Mouse (Mus musculus): ENCODE results near the gene Dnah5. TPM values are rescaled to one million over a fixed set of nuclear protein-coding genes. Genes with fewer than 3 reads are reported as not detected.

Gene Dnah5
- 0.15 and 0.17 TPM in 2 replicates for polyA plus RNA-seq (2016; fragmentation: Nextera tagmentation; extraction: Ambion mirVana)

DNA sequence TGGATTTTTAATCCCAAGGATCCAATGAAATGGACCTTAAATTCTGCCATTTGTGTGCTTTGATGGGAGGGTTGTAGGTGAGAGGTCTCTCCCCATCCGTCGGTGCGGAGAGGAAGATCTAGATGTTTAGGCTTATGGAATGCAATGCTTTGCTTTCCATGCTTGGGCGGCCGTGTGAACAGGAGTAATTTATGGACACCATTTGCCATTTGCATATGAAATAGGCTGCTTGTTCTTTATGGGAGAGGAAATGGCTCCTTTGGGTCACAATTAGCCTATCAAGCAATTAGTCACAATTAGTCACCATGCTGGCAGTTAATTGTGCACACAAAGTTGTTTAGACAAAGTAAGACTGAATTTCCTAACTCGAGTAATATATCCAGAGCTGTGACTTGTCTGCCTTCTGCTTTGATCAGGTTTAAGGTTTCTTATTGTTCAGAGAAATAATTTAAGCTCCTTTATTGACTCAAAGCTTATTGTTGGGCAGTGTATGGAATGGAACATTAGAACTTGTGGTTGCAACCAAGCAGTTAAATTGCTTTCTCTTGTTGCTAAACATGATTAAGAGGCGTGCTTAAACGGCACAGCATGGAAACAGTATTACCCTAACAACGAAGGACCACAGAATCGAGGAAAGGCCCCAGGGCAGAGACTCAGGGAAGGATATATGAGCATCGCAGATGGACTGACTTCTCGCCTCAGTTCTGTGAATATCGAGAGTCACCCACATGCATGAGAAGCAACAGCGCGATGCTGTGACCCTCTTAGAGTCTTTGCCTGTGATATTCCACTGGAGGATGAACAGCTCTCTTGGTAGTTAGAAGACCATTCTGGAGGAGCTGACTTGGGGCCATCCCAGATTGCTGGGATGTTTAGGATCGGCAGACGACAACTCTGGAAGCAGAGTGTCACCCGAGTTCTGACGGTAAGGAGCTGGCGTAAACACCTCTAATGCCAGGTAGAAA, at the start of gene Dnah5:
Gene Dnah5 (plus strand): TSS at position 642 of the 965 bp plus-strand sequence.
- H3K36me3 ChIP-seq (replicated peaks), result no peaks in the 10 kb centered on the region
- H3K9ac ChIP-seq, result no peak within 1 kb of the TSS
- no peak; the same call in 1 of the 2 replicates for ATAC-seq (ENCODE audit: low FRiP score)
- no peak within 1 kb of the TSS for H3K4me2 ChIP-seq
- H3K27me3 ChIP-seq, result peaks cover 67% of the 10 kb centered on the region
- H3K27ac ChIP-seq, result no peak within 1 kb of the TSS
- H3K9me3 ChIP-seq, result no peaks in the 10 kb centered on the region
- H3K4me3 ChIP-seq (replicated peaks), result no peak within 1 kb of the TSS
- no peaks in the 10 kb centered on the region for H3K4me1 ChIP-seq
- WGBS, result 49% methylated on average over 20 of the region's 20 CpGs

DNA sequence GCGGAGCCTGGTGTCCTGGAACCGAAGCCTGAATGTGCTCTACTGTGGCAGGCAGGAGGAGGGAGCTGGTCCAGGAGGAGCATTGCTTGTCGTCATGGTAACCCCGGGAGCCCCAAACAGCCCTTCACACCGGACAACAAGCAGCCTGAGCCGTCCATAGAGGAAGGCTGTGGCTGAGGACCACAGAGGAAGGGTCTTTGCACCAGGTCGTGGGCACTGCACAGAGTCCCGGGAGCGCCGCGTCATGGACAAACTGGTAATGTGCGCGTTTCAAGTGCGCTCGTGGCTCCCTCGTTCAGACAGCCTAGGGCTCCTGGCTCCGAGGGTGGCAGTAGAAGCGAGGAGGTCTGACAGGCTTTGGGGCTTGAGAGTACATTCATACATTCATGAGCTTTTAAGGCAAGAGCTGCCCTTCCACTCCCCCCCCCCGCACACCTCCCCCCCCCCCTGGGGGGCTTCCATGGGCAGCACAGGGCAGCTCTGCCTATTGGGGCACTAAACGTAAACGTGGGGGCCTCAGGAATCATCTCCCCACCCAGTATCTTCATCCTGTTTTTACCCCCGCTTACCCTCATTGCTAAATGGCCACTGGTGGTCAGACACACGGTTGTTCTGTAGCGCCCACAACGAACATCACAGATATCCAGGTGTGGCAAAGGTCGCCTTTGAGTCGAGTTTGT, 48.6 kb upstream of the Dnah5 start:
- Histone ChIP-seq H3K27me3 (peaks cover 17% of the 10 kb centered on the region; the same call in 1 of the 2 replicates), H3K9ac (peak overlapping the region; percentile 53), H3K4me1 (peaks cover 25% of the 10 kb centered on the region), H3K36me3 (replicated peaks) (no peaks in the 10 kb centered on the region), H3K9me3 (no peaks in the 10 kb centered on the region), H3K27ac (no peak overlapping the region), H3K4me3 (replicated peaks) (peak overlapping the region; percentile 36), H3K4me2 (peak overlapping the region; percentile 61)
- 4% methylated on average over 27 of the region's 27 CpGs for WGBS
- ATAC-seq (ENCODE audit: low FRiP score), result peak; percentile 91

DNA sequence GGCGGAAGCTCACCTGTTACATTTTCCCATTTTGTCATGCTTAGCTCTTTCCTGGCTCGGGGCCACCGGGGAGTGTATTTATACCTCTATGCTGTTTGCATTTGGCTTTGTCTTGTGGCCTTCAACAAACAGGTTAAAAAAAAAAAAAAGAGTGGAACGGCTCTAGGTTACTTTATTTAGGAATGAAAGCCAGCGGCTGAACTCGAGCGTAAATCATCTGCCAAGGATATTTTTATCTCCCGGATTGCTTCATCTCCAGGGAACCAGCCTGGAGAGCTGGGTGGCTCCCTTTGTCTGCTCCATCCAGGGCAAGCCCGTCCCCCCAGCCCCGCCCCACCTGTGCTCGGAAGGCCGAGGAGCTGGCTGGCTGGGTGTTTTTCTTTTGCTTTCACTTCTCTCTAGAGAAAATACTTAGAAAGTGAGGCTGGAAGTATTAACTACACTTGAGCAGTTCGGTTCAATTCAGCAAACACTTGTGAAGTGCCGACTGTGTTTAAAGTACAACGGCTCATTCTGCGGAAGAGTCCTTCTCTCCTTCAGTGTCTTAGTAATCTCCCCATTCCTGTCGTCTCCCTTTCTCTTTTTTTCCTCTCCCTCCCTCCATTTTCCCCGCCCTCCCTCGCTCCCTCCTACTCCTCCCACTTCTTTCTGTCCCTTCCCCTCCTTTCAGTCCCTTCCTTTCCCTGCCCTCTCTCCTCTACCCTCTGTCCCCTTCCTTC, 44.6 kb upstream of the Dnah5 start:
- Histone ChIP-seq H3K4me2 (peak overlapping the region; percentile 69), H3K36me3 (replicated peaks) (no peaks in the 10 kb centered on the region), H3K27me3 (peaks cover 20% of the 10 kb centered on the region; the same call in 1 of the 2 replicates), H3K4me1 (peaks cover 25% of the 10 kb centered on the region), H3K9ac (peak overlapping the region; percentile 50), H3K4me3 (replicated peaks) (peak overlapping the region; percentile 42), H3K27ac (no peak overlapping the region), H3K9me3 (no peaks in the 10 kb centered on the region)
- peak; percentile 69 for ATAC-seq (ENCODE audit: low FRiP score)
- WGBS, result 2% methylated on average over 19 of the region's 19 CpGs

DNA sequence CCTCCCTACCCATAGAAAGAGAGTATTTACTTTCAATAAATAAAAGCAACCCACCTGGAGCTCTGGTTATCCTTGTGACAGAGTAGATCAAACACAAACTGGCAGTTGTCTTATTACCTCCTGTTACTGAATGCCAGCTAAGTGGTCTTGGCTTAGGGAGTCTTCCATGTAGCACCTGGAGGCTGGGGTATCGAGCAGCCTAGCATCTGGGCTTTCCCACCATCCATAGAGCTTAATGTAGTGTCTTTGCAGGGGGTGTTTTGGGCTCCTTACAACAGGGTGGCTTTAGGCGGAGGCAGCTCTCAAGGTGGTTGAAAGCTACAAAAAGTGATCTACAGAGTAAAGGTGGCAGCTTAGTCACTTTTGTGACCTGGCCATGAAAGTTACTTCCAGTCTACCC, 41.3 kb upstream of the Dnah5 start:
- WGBS, result 90% methylated on average over 2 of the region's 2 CpGs
- Histone ChIP-seq H3K4me2 (no peak overlapping the region), H3K27ac (no peak overlapping the region), H3K27me3 (peaks cover 4% of the 10 kb centered on the region; the same call in 1 of the 2 replicates), H3K36me3 (replicated peaks) (no peaks in the 10 kb centered on the region), H3K4me1 (peaks cover 13% of the 10 kb centered on the region), H3K9ac (no peak overlapping the region), H3K9me3 (no peaks in the 10 kb centered on the region), H3K4me3 (replicated peaks) (no peak overlapping the region)
- ATAC-seq (ENCODE audit: low FRiP score), result no peak

DNA sequence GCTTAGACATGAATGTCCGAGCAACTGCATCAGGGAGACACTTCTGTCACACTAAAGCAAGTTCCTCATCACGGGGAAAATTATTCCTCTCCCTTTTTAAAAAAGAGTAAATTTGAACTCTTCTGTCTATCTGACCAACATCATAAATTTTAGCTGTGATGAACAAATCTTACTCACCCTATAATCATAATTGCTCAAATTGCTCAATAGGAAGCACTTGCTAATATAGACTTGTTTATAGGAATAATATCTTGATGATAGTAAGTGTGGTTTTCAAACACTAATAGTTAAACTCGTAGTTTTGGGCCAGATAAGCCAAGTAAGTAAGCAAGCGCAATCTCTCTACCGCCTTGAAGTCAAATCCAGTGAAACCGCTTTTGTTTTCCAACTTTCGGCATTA, 38.3 kb upstream of the Dnah5 start:
- H3K4me1 ChIP-seq, result no peaks in the 10 kb centered on the region
- no peaks in the 10 kb centered on the region for H3K36me3 ChIP-seq (replicated peaks)
- H3K27ac ChIP-seq, result no peak overlapping the region
- H3K4me2 ChIP-seq, result no peak overlapping the region
- H3K4me3 ChIP-seq (replicated peaks), result no peak overlapping the region
- ATAC-seq (ENCODE audit: low FRiP score), result no peak
- 94% methylated on average over 7 of the region's 7 CpGs for WGBS
- H3K9me3 ChIP-seq, result no peaks in the 10 kb centered on the region
- H3K27me3 ChIP-seq, result peaks cover 4% of the 10 kb centered on the region; the same call in 1 of the 2 replicates
- no peak overlapping the region for H3K9ac ChIP-seq

GRCm38 (mm10) chr15:28166090-28166489, 37.5 kb upstream of the Dnah5 start:
- WGBS, result 89% methylated on average over 6 of the region's 6 CpGs
- H3K36me3 ChIP-seq (replicated peaks), result no peaks in the 10 kb centered on the region
- H3K9me3 ChIP-seq, result no peaks in the 10 kb centered on the region
- no peaks in the 10 kb centered on the region for H3K4me1 ChIP-seq
- H3K27ac ChIP-seq, result no peak overlapping the region
- no peak overlapping the region for H3K4me2 ChIP-seq
- peaks cover 4% of the 10 kb centered on the region; the same call in 1 of the 2 replicates for H3K27me3 ChIP-seq
- ATAC-seq (ENCODE audit: low FRiP score), result no peak
- no peak overlapping the region for H3K9ac ChIP-seq
- H3K4me3 ChIP-seq (replicated peaks), result no peak overlapping the region

DNA sequence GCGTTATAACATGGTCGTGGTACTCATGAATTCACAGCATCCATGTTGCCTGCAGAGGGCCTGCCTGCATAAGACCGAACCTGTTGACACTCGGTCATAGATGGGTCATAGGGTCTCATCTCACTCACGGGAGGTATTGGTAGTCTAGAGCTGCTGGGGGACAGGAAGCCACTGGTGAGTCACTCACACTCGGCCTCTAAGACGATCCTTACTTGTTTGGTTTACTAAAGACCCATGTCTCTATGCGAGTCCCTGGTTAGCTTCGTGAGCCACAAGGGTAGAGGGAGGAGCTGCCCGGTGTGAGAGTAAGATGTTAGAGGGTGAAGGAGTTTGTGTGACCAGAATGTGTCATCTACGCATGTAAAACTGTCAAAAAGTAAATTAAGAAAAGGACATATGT, 24.6 kb upstream of the Dnah5 start:
- H3K4me1 ChIP-seq, result 0 out of 2 replicates have a peak, but pooled peaks cover 4% of the 10 kb centered on the region
- H3K9ac ChIP-seq, result no peak overlapping the region
- WGBS, result 93% methylated on average over 11 of the region's 11 CpGs
- ATAC-seq (ENCODE audit: low FRiP score), result no peak
- no peaks in the 10 kb centered on the region for H3K9me3 ChIP-seq
- no peak overlapping the region for H3K27ac ChIP-seq
- H3K27me3 ChIP-seq, result peaks cover 11% of the 10 kb centered on the region; the same call in 1 of the 2 replicates
- H3K36me3 ChIP-seq (replicated peaks), result no peaks in the 10 kb centered on the region
- H3K4me2 ChIP-seq, result no peak overlapping the region
- no peak overlapping the region for H3K4me3 ChIP-seq (replicated peaks)

- no peak for ATAC-seq (ENCODE audit: low FRiP score)
- 86% methylated on average over 6 of the region's 6 CpGs for WGBS
These were observed 24.0 kb upstream of the Dnah5 start for GRCm38 (mm10) chr15:28179556-28179955.

GRCm38 (mm10) chr15:28181862-28182261, 21.7 kb upstream of the Dnah5 start:
- Histone ChIP-seq H3K27ac (no peak overlapping the region), H3K4me2 (peak overlapping the region; percentile 57), H3K9ac (no peak overlapping the region), H3K4me1 (0 out of 2 replicates have a peak, but pooled peaks cover 4% of the 10 kb centered on the region), H3K9me3 (no peaks in the 10 kb centered on the region), H3K36me3 (replicated peaks) (no peaks in the 10 kb centered on the region), H3K27me3 (peaks cover 14% of the 10 kb centered on the region; the same call in 1 of the 2 replicates), H3K4me3 (replicated peaks) (peak overlapping the region; percentile 35)
- peak; percentile 85 for ATAC-seq (ENCODE audit: low FRiP score)
- 15% methylated on average over 10 of the region's 10 CpGs for WGBS

More at GRCm38 (mm10) chr15:28179556-28179955, 24.0 kb upstream of the Dnah5 start:
- Histone ChIP-seq H3K27ac (no peak overlapping the region), H3K4me3 (replicated peaks) (no peak overlapping the region), H3K4me1 (0 out of 2 replicates have a peak, but pooled peaks cover 4% of the 10 kb centered on the region), H3K27me3 (peaks cover 14% of the 10 kb centered on the region; the same call in 1 of the 2 replicates), H3K4me2 (no peak overlapping the region), H3K9ac (no peak overlapping the region), H3K36me3 (replicated peaks) (no peaks in the 10 kb centered on the region), H3K9me3 (no peaks in the 10 kb centered on the region)

DNA sequence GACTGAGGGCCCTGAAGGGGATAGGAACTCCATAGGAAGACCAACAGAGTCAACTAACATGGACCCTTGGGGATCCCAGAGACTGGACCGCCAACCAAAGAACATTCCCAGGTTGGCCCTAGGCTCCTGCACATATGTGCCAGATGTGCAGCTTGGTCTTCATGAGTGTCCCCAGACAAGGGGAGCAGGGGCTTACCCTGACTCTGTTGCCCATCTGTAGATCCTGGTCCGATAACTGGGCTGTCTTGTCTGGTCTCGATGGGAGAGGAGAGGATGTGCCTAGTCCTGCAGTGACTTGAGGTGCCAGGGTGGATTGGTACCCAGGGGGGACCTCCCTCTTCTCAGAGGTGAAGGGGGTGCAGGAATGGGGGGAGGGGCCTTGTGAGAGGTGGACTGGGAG, 21.0 kb upstream of the Dnah5 start:
- Histone ChIP-seq H3K4me1 (0 out of 2 replicates have a peak, but pooled peaks cover 4% of the 10 kb centered on the region), H3K27me3 (peaks cover 14% of the 10 kb centered on the region; the same call in 1 of the 2 replicates), H3K4me2 (no peak overlapping the region), H3K36me3 (replicated peaks) (no peaks in the 10 kb centered on the region), H3K4me3 (replicated peaks) (no peak overlapping the region), H3K27ac (no peak overlapping the region), H3K9ac (no peak overlapping the region), H3K9me3 (no peaks in the 10 kb centered on the region)
- ATAC-seq (ENCODE audit: low FRiP score), result no peak
- 71% methylated on average over 3 of the region's 3 CpGs for WGBS

GRCm38 (mm10) chr15:28187472-28188360, 15.8 kb upstream of the Dnah5 start:
- Histone ChIP-seq H3K4me3 (replicated peaks) (no peak overlapping the region), H3K4me2 (peak overlapping the region; percentile 19; the same call in 1 of the 2 replicates), H3K9me3 (no peaks in the 10 kb centered on the region), H3K9ac (no peak overlapping the region), H3K4me1 (no peaks in the 10 kb centered on the region), H3K36me3 (replicated peaks) (no peaks in the 10 kb centered on the region), H3K27ac (no peak overlapping the region), H3K27me3 (peaks cover 15% of the 10 kb centered on the region; the same call in 1 of the 2 replicates)
- WGBS, result 25% methylated on average over 22 of the region's 22 CpGs
- ATAC-seq (ENCODE audit: low FRiP score), result peak; percentile 88; the same call in 1 of the 2 replicates

Measured in forebrain, embryonic 12.5 days (tissue).